Mouse (Mus musculus): ENCODE data around the gene Tmem110.

- TF ChIP-seq POLR2A (IDR thresholded peaks at IDR 0.05; ENCODE audit: extremely low read depth, insufficient read depth, low read length) (no peak), CTCF (IDR thresholded peaks at IDR 0.05; ENCODE audit: extremely low read depth, insufficient read depth, low read length) (no peak)
Observed at GRCm38 (mm10) chr14:30828635-30829460, 3.5 kb downstream of the Tmem110 start.
